Mouse (Mus musculus) kidney, postnatal 0 days (tissue): ENCODE measurements around the gene Pde4d. TPM values are rescaled to one million over a fixed set of nuclear protein-coding genes. Genes with fewer than 3 reads are reported as not detected.

ENCODE experiments used
- ATAC-seq: fragments of 200-750 bp; cut with Nextera tagmentation; replicated peaks from 2 replicates; pipeline ENCODE4 v1.8.0; 2017; ENCODE audit warnings: low read depth, moderate number of reproducible peaks, moderate TSS enrichment, moderate library complexity; ENCODE audit not compliant: low FRiP score
- DNase-seq: peaks from one replicate; pipeline ENCODE4 v3.0.0-alpha.2; 2016; ENCODE audit warnings: low spot score
- H3K27ac ChIP-seq: fragments of 300-500 bp; sonication (generic); 2 replicates; pipeline ENCODE4 v1.5.1; 2014; ENCODE audit warnings: mild to moderate bottlenecking
- H3K27me3 ChIP-seq: fragments of 300-500 bp; sonication (generic); 2 replicates; pipeline ENCODE4 v1.6.1; 2014; ENCODE audit warnings: low read length, mixed read lengths; ENCODE audit not compliant: insufficient read depth
- H3K36me3 ChIP-seq: fragments of 300-500 bp; sonication (generic); 2 replicates; pipeline ENCODE4 v1.6.1; 2014; ENCODE audit warnings: low read length, mixed read lengths; ENCODE audit not compliant: insufficient read depth
- H3K4me1 ChIP-seq: fragments of 300-500 bp; sonication (generic); replicated peaks from 2 replicates; pipeline ENCODE4 v1.6.1; 2014; ENCODE audit warnings: antibody characterized with exemption, low read length, mixed read lengths; ENCODE audit not compliant: insufficient read depth
- H3K4me2 ChIP-seq: fragments of 300-500 bp; sonication (generic); 2 replicates; pipeline ENCODE4 v1.6.1; 2014; ENCODE audit warnings: mild to moderate bottlenecking, low read length, moderate library complexity, mixed read lengths
- H3K4me3 ChIP-seq: fragments of 300-500 bp; sonication (generic); replicated peaks from 2 replicates; pipeline ENCODE4 v1.5.1; 2014; ENCODE audit warnings: low read depth, low read length
- H3K9ac ChIP-seq: fragments of 300-500 bp; sonication (generic); 2 replicates; pipeline ENCODE4 v1.6.1; 2014; ENCODE audit warnings: low read depth, low read length
- H3K9me3 ChIP-seq: fragments of 300-500 bp; sonication (generic); replicated peaks from 2 replicates; pipeline ENCODE4 v1.6.1; 2016; ENCODE audit warnings: low read length, inconsistent platforms, mixed read lengths
- CTCF ChIP-seq: IDR thresholded peaks from 2 replicates; pipeline ENCODE4 v1.5.1; 2016; ENCODE audit warnings: antibody characterized with exemption, low read depth, mild to moderate bottlenecking, moderate library complexity
- WGBS: fragments of 180-500 bp; shearing (Covaris S2); extraction: QIAGEN DNeasy Blood & Tissue Kit; methylation state at CpG from one replicate; pipeline ENCODE4 v1.1.7; 2014; 5-methylcytosine and 5-hydroxymethylcytosine counted together
- polyA plus RNA-seq: library from polyadenylated mRNA; unstranded; fragments of >200 nt; fragmentation: Nextera tagmentation; extraction: Ambion mirVana; gene quantifications from 2 replicates; pipeline ENCODE4 v1.2.1, GENCODE M21; 2015

Pde4d gene
- polyA plus RNA-seq, 1 experiment from 2014 or later, result 7.1 TPM

- no peak overlapping the region for H3K4me2 ChIP-seq
- DNase-seq (no peak), ATAC-seq (no peak)
These were observed 1215.4 kb downstream of the Pde4d start for GRCm38 (mm10) chr13:109664956-109665802.

GRCm38 (mm10) chr13:109665803-109666403 lies 1216.2 kb downstream of the Pde4d start:
- no peak for TF ChIP-seq CTCF

More at GRCm38 (mm10) chr13:109664956-109665802, 1215.4 kb downstream of the Pde4d start:
- Histone ChIP-seq H3K9me3 (no peaks in the 10 kb centered on the region), H3K36me3 (no peaks in the 10 kb centered on the region), H3K27me3 (no peaks in the 10 kb centered on the region), H3K4me1 (no peaks in the 10 kb centered on the region; the same call in 1 of the 2 replicates), H3K9ac (no peak overlapping the region), H3K4me3 (no peak overlapping the region), H3K27ac (no peak overlapping the region)
- WGBS, result 54% methylated on average over 10 of the region's 10 CpGs
- TF ChIP-seq CTCF, result no peak

GRCm38 (mm10) chr13:109669965-109670364 lies 1220.2 kb downstream of the Pde4d start:
- H3K4me3 ChIP-seq, result no peak overlapping the region
- DNase-seq, result no peak
- no peak overlapping the region for H3K27ac ChIP-seq
- 59% methylated on average over 4 of the region's 4 CpGs for WGBS
- peak; percentile 92 for ATAC-seq
- no peak overlapping the region for H3K9ac ChIP-seq
- no peaks in the 10 kb centered on the region for H3K36me3 ChIP-seq
- no peaks in the 10 kb centered on the region for H3K9me3 ChIP-seq
- H3K27me3 ChIP-seq, result no peaks in the 10 kb centered on the region
- H3K4me2 ChIP-seq, result no peak overlapping the region
- no peaks in the 10 kb centered on the region for H3K4me1 ChIP-seq
- no peak for TF ChIP-seq CTCF

More at GRCm38 (mm10) chr13:109665803-109666403, 1216.2 kb downstream of the Pde4d start:
- ATAC-seq, result no peak
- Histone ChIP-seq H3K4me3 (no peak overlapping the region), H3K4me2 (no peak overlapping the region), H3K27ac (no peak overlapping the region), H3K4me1 (no peaks in the 10 kb centered on the region; the same call in 1 of the 2 replicates), H3K27me3 (no peaks in the 10 kb centered on the region), H3K9me3 (no peaks in the 10 kb centered on the region), H3K9ac (no peak overlapping the region), H3K36me3 (no peaks in the 10 kb centered on the region)
- WGBS, result 69% methylated on average over 10 of the region's 10 CpGs
- no peak for DNase-seq

GRCm38 (mm10) chr13:109671589-109672347 lies 1222.0 kb downstream of the Pde4d start:
- Histone ChIP-seq H3K4me3 (no peak overlapping the region), H3K27me3 (no peaks in the 10 kb centered on the region), H3K9me3 (no peaks in the 10 kb centered on the region), H3K27ac (peak overlapping the region; percentile 21; the same call in 1 of the 2 replicates), H3K4me2 (no peak overlapping the region), H3K4me1 (no peaks in the 10 kb centered on the region), H3K9ac (no peak overlapping the region), H3K36me3 (no peaks in the 10 kb centered on the region)
- DNase-seq (no peak), ATAC-seq (no peak)
- no peak for TF ChIP-seq CTCF
- 17% methylated on average over 8 of the region's 8 CpGs for WGBS

GRCm38 (mm10) chr13:109677047-109677446 lies 1227.3 kb downstream of the Pde4d start:
- Histone ChIP-seq H3K27ac (no peak overlapping the region), H3K36me3 (no peaks in the 10 kb centered on the region), H3K27me3 (no peaks in the 10 kb centered on the region), H3K9ac (no peak overlapping the region), H3K4me1 (no peaks in the 10 kb centered on the region), H3K4me2 (no peak overlapping the region), H3K9me3 (no peaks in the 10 kb centered on the region), H3K4me3 (no peak overlapping the region)
- ATAC-seq, result no peak
- 56% methylated on average over 4 of the region's 4 CpGs for WGBS
- no peak for TF ChIP-seq CTCF
- no peak for DNase-seq

GRCm38 (mm10) chr13:109677617-109678016 lies 1227.9 kb downstream of the Pde4d start:
- H3K27ac ChIP-seq, result no peak overlapping the region
- H3K9ac ChIP-seq, result no peak overlapping the region
- H3K4me3 ChIP-seq, result no peak overlapping the region
- 72% methylated on average over 3 of the region's 3 CpGs for WGBS
- no peaks in the 10 kb centered on the region for H3K27me3 ChIP-seq
- no peak for TF ChIP-seq CTCF
- no peaks in the 10 kb centered on the region for H3K4me1 ChIP-seq
- H3K36me3 ChIP-seq, result no peaks in the 10 kb centered on the region
- DNase-seq (no peak), ATAC-seq (no peak)
- no peak overlapping the region for H3K4me2 ChIP-seq
- H3K9me3 ChIP-seq, result no peaks in the 10 kb centered on the region
